Mouse (Mus musculus): ENCODE results near the gene Anks1b. TPM values are rescaled to one million over a fixed set of nuclear protein-coding genes. Genes with fewer than 3 reads are reported as not detected.

The Anks1b gene
- polyA plus RNA-seq, 1 experiment from 2014 or later, result 3.7 TPM

- H3K27ac ChIP-seq (ENCODE audit: low read depth, low read length), result no peak overlapping the region; the same call in 1 of the 2 replicates
- 71% methylated on average over 6 of the region's 6 CpGs for WGBS
- ATAC-seq (ENCODE audit: low FRiP score) (0 out of 2 replicates have a peak, but pooled peaks have one; percentile 0), DNase-seq (ENCODE audit: low spot score, missing footprints) (no peak)
- H3K9me3 ChIP-seq (ENCODE audit: control insufficient read depth, low read length), result no peaks in the 10 kb centered on the region
- no peaks in the 10 kb centered on the region for H3K36me3 ChIP-seq (ENCODE audit: control insufficient read depth, insufficient read depth, low read length)
- H3K4me1 ChIP-seq (ENCODE audit: control insufficient read depth, insufficient read depth, low read length), result peaks cover 6% of the 10 kb centered on the region
- H3K27me3 ChIP-seq (ENCODE audit: control insufficient read depth, insufficient read depth, low read length), result no peaks in the 10 kb centered on the region
- H3K9ac ChIP-seq (ENCODE audit: low read length), result peak overlapping the region; percentile 29
- H3K4me3 ChIP-seq (ENCODE audit: low read depth, low read length), result peak overlapping the region; percentile 25
- H3K4me2 ChIP-seq, result peak overlapping the region; percentile 49
Observed at GRCm38 (mm10) chr10:90577099-90577461, 703.8 kb downstream of the Anks1b start.

DNA sequence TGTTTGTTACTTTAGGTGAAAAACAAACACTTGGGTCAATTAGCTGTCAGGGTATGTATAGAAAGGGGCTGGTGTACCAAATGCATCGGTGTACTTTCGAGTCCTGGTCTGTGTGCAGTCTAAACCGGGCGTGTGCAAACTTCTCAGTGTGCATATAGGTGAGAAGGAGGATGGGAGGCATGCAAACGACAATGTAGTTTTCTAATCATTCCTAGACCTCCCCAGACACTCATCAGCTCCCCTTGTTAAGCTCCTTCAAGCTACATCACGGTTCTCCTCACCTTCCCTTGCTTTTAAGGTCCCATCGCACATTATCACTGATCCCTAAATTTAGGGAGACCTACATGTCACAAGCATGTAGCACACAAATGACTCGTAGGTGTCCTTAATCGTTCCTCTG, 704.5 kb downstream of the Anks1b start:
- DNase-seq (ENCODE audit: low spot score, missing footprints) (no peak), ATAC-seq (ENCODE audit: low FRiP score) (no peak)
- Histone ChIP-seq H3K36me3 (ENCODE audit: control insufficient read depth, insufficient read depth, low read length) (no peaks in the 10 kb centered on the region), H3K9ac (ENCODE audit: low read length) (no peak overlapping the region), H3K27me3 (ENCODE audit: control insufficient read depth, insufficient read depth, low read length) (no peaks in the 10 kb centered on the region), H3K4me3 (ENCODE audit: low read depth, low read length) (no peak overlapping the region), H3K9me3 (ENCODE audit: control insufficient read depth, low read length) (no peaks in the 10 kb centered on the region), H3K4me1 (ENCODE audit: control insufficient read depth, insufficient read depth, low read length) (peaks cover 6% of the 10 kb centered on the region), H3K4me2 (no peak overlapping the region), H3K27ac (ENCODE audit: low read depth, low read length) (no peak overlapping the region)
- WGBS, result 82% methylated on average over 9 of the region's 9 CpGs

DNA sequence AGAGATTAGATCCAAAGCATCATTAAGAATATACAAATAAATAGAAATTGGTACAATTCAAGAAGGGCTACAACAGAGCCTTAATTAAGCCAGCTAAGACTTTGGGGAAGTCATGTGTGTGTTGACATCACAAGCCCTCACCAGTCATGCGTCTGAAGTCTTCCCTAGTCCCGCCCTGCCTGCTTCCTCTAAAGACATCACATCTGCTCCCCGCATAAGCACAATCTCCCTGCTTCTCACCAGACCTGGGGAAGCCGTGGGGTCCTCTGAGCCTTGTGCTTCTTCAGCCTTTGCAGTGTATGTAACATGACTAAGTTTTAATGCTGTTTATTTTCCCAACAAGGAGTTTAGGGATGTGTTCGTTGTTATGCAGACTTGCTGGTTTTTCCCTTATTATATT, 706.7 kb downstream of the Anks1b start:
- no peaks in the 10 kb centered on the region for H3K9me3 ChIP-seq (ENCODE audit: control insufficient read depth, low read length)
- no peak overlapping the region for H3K4me3 ChIP-seq (ENCODE audit: low read depth, low read length)
- H3K9ac ChIP-seq (ENCODE audit: low read length), result no peak overlapping the region
- no peaks in the 10 kb centered on the region for H3K27me3 ChIP-seq (ENCODE audit: control insufficient read depth, insufficient read depth, low read length)
- DNase-seq (ENCODE audit: low spot score, missing footprints), result no peak
- no peak for ATAC-seq (ENCODE audit: low FRiP score)
- H3K27ac ChIP-seq (ENCODE audit: low read depth, low read length), result no peak overlapping the region
- H3K36me3 ChIP-seq (ENCODE audit: control insufficient read depth, insufficient read depth, low read length), result no peaks in the 10 kb centered on the region
- peaks cover 6% of the 10 kb centered on the region for H3K4me1 ChIP-seq (ENCODE audit: control insufficient read depth, insufficient read depth, low read length)
- H3K4me2 ChIP-seq, result no peak overlapping the region
- WGBS, result 82% methylated on average over 5 of the region's 5 CpGs

DNA sequence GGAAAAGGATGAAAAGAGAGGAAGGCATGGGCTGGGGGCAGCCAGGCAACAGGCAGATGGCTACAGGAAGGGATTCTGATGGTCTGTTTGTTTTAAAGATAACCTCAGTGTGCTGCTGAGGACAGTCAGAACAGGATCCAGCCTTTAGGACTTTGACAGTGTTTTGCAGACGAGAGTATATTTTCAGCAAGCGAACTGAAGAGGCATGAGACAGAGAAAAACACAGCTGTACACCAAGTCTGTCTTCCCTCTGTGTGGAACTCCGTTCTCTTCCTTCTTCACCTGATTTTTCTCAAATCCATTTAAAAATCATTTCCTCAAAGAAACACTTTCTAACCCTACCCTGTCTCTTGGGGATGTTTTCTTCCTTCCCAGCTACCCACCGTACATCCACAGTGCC, 710.7 kb downstream of the Anks1b start:
- 80% methylated on average over 4 of the region's 4 CpGs for WGBS
- H3K4me3 ChIP-seq (ENCODE audit: low read depth, low read length), result no peak overlapping the region

DNA sequence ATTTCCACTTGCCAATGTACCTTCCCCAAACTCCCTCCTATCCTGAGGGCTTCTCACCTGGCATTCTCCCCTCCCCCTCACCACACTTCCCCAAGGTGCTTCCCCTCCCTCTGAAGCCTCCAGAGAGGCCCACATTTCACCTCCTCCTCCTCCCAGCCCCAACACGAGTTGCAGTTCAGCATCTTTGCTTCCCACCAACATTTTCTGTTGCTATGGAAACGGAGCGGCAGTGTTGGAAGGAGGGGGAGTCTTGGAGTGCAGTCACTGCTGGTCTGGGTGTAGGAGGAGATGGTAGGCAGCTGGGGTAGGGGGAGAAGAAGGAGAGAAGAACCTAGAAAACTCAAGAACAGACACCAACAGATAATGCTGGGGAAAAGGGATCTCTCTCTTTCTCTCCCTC, 722.8 kb downstream of the Anks1b start:
- Histone ChIP-seq H3K4me2 (no peak overlapping the region), H3K36me3 (ENCODE audit: control insufficient read depth, insufficient read depth, low read length) (no peaks in the 10 kb centered on the region), H3K9me3 (ENCODE audit: control insufficient read depth, low read length) (no peaks in the 10 kb centered on the region), H3K4me1 (ENCODE audit: control insufficient read depth, insufficient read depth, low read length) (peaks cover 4% of the 10 kb centered on the region; the same call in 1 of the 2 replicates), H3K27ac (ENCODE audit: low read depth, low read length) (no peak overlapping the region), H3K27me3 (ENCODE audit: control insufficient read depth, insufficient read depth, low read length) (no peaks in the 10 kb centered on the region), H3K9ac (ENCODE audit: low read length) (no peak overlapping the region), H3K4me3 (ENCODE audit: low read depth, low read length) (no peak overlapping the region)
- WGBS, result 11% methylated on average over 3 of the region's 3 CpGs
- ATAC-seq (ENCODE audit: low FRiP score), result peak; percentile 91
- peak; percentile 91 for DNase-seq (ENCODE audit: low spot score, missing footprints)

More for the DNA sequence above, 710.7 kb downstream of the Anks1b start:
- Histone ChIP-seq H3K27me3 (ENCODE audit: control insufficient read depth, insufficient read depth, low read length) (no peaks in the 10 kb centered on the region), H3K4me1 (ENCODE audit: control insufficient read depth, insufficient read depth, low read length) (no peaks in the 10 kb centered on the region), H3K9me3 (ENCODE audit: control insufficient read depth, low read length) (no peaks in the 10 kb centered on the region), H3K9ac (ENCODE audit: low read length) (no peak overlapping the region), H3K4me2 (no peak overlapping the region), H3K27ac (ENCODE audit: low read depth, low read length) (no peak overlapping the region), H3K36me3 (ENCODE audit: control insufficient read depth, insufficient read depth, low read length) (no peaks in the 10 kb centered on the region)
- DNase-seq (ENCODE audit: low spot score, missing footprints) (no peak), ATAC-seq (ENCODE audit: low FRiP score) (no peak)

DNA sequence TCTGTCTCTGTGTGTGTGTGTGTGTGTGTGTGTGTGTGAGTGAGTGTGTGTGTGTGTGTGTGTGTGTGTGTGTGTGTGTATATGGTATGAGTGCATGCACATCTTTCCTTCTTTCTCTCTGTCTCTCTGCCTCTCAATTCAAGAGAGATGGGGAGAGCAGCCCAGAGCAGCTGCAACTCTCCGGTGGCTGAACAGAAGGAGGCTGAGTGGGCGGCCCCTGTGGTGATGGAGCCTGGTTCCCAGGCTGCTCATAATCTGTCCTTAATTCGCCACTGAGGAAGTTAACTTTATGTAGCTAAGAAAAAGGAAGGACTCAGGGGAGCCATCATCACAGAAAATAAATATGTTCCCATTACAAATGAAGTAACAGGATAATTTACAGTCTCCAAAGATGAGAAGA, 723.3 kb downstream of the Anks1b start:
- Histone ChIP-seq H3K27me3 (ENCODE audit: control insufficient read depth, insufficient read depth, low read length) (no peaks in the 10 kb centered on the region), H3K27ac (ENCODE audit: low read depth, low read length) (no peak overlapping the region), H3K9me3 (ENCODE audit: control insufficient read depth, low read length) (no peaks in the 10 kb centered on the region), H3K36me3 (ENCODE audit: control insufficient read depth, insufficient read depth, low read length) (no peaks in the 10 kb centered on the region), H3K4me3 (ENCODE audit: low read depth, low read length) (no peak overlapping the region), H3K9ac (ENCODE audit: low read length) (no peak overlapping the region), H3K4me1 (ENCODE audit: control insufficient read depth, insufficient read depth, low read length) (peaks cover 4% of the 10 kb centered on the region; the same call in 1 of the 2 replicates), H3K4me2 (no peak overlapping the region)
- 0% methylated on average over 3 of the region's 3 CpGs for WGBS
- ATAC-seq (ENCODE audit: low FRiP score) (peak; percentile 78), DNase-seq (ENCODE audit: low spot score, missing footprints) (no peak)

DNA sequence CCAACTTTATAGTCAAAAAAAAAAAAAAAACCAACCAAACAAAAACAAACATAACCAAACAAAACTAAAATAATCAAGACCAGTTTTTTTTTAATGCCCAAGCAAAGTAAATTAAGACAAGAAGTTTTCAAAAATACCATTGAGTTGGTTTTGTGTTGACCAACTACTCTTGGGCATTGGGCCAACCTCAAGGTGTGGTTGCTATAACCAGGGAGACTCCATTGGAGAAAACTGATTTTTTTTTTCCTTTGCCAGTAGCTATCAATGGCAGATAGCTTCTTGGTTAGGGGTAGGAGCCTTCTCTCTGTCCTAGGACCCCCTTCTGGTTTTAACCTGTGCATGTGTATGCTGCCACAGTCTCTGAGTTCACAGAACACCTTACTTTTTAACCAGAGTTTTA, 725.8 kb downstream of the Anks1b start:
- H3K27me3 ChIP-seq (ENCODE audit: control insufficient read depth, insufficient read depth, low read length), result no peaks in the 10 kb centered on the region
- no peak for ATAC-seq (ENCODE audit: low FRiP score)
- no peak overlapping the region for H3K4me3 ChIP-seq (ENCODE audit: low read depth, low read length)
- no peaks in the 10 kb centered on the region for H3K9me3 ChIP-seq (ENCODE audit: control insufficient read depth, low read length)
- H3K9ac ChIP-seq (ENCODE audit: low read length), result no peak overlapping the region
- no peak overlapping the region for H3K27ac ChIP-seq (ENCODE audit: low read depth, low read length)
- no peak for DNase-seq (ENCODE audit: low spot score, missing footprints)
- no peak overlapping the region for H3K4me2 ChIP-seq
- peaks cover 4% of the 10 kb centered on the region; the same call in 1 of the 2 replicates for H3K4me1 ChIP-seq (ENCODE audit: control insufficient read depth, insufficient read depth, low read length)
- no peaks in the 10 kb centered on the region for H3K36me3 ChIP-seq (ENCODE audit: control insufficient read depth, insufficient read depth, low read length)

- Histone ChIP-seq H3K9ac (ENCODE audit: low read length) (no peak overlapping the region), H3K27ac (ENCODE audit: low read depth, low read length) (no peak overlapping the region), H3K36me3 (ENCODE audit: control insufficient read depth, insufficient read depth, low read length) (no peaks in the 10 kb centered on the region), H3K27me3 (ENCODE audit: control insufficient read depth, insufficient read depth, low read length) (no peaks in the 10 kb centered on the region), H3K4me2 (no peak overlapping the region), H3K4me3 (ENCODE audit: low read depth, low read length) (no peak overlapping the region), H3K9me3 (ENCODE audit: control insufficient read depth, low read length) (no peaks in the 10 kb centered on the region), H3K4me1 (ENCODE audit: control insufficient read depth, insufficient read depth, low read length) (peaks cover 4% of the 10 kb centered on the region; the same call in 1 of the 2 replicates)
- WGBS, result 86% methylated on average over 14 of the region's 14 CpGs
- DNase-seq (ENCODE audit: low spot score, missing footprints) (no peak), ATAC-seq (ENCODE audit: low FRiP score) (no peak)
Observed at GRCm38 (mm10) chr10:90599726-90600531, 726.6 kb downstream of the Anks1b start.

- Histone ChIP-seq H3K27me3 (ENCODE audit: control insufficient read depth, insufficient read depth, low read length) (no peaks in the 10 kb centered on the region), H3K4me2 (no peak overlapping the region), H3K27ac (ENCODE audit: low read depth, low read length) (no peak overlapping the region), H3K9ac (ENCODE audit: low read length) (no peak overlapping the region), H3K36me3 (ENCODE audit: control insufficient read depth, insufficient read depth, low read length) (no peaks in the 10 kb centered on the region), H3K9me3 (ENCODE audit: control insufficient read depth, low read length) (no peaks in the 10 kb centered on the region), H3K4me3 (ENCODE audit: low read depth, low read length) (no peak overlapping the region), H3K4me1 (ENCODE audit: control insufficient read depth, insufficient read depth, low read length) (no peaks in the 10 kb centered on the region)
- WGBS, result 71% methylated on average over 3 of the region's 3 CpGs
- DNase-seq (ENCODE audit: low spot score, missing footprints) (no peak), ATAC-seq (ENCODE audit: low FRiP score) (no peak)
Observed at GRCm38 (mm10) chr10:90607586-90607985, 734.3 kb downstream of the Anks1b start.

All from midbrain, embryonic 11.5 days (tissue).